Mouse (Mus musculus): Measurements from ENCODE around the gene Magt1. TPM values are rescaled to one million over a fixed set of nuclear protein-coding genes. Genes with fewer than 3 reads are reported as not detected.
A peak's percentile ranks its signal among the peaks of the same experiment; 100 is the strongest.
"Not testable (repeated sequence)": the region's sequence is repeated elsewhere in the genome, so short reads cannot be mapped to it uniquely, and the experiment has no call there.

Magt1 gene
- polyA plus RNA-seq, 1 experiment from 2014 or later: 74.3 TPM

DNA sequence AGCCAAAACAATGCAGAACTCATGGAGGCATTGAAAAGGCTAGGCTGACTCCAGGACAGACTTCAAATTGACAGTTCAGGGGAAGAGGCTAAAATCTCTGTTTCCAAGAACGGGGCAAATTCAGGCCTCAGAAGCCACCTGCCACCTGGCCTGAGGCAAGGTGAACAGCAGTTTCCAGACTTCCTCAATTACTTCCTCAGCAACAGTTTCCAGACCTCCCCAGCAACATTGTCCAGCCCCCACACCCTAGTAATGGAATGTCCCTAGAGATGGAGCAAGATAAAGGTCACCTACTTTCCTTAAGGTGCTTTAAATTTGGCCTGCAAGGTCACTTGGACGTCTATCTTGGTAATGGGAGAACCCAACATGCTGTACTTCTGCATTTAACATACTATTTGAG is 74.0 kb downstream of the Magt1 start:
- Histone ChIP-seq H3K9ac (no peak overlapping the region), H3K27ac (no peak overlapping the region), H3K4me1 (no peaks in the 10 kb centered on the region), H3K4me2 (no peak overlapping the region), H3K27me3 (replicated peaks) (no peaks in the 10 kb centered on the region), H3K9me3 (no peaks in the 10 kb centered on the region), H3K36me3 (no peaks in the 10 kb centered on the region), H3K4me3 (replicated peaks) (no peak overlapping the region)
- ATAC-seq (ENCODE audit: insufficient read depth, low FRiP score, low read depth): no peak
- WGBS: 70% methylated on average over 2 of the region's 2 CpGs

DNA sequence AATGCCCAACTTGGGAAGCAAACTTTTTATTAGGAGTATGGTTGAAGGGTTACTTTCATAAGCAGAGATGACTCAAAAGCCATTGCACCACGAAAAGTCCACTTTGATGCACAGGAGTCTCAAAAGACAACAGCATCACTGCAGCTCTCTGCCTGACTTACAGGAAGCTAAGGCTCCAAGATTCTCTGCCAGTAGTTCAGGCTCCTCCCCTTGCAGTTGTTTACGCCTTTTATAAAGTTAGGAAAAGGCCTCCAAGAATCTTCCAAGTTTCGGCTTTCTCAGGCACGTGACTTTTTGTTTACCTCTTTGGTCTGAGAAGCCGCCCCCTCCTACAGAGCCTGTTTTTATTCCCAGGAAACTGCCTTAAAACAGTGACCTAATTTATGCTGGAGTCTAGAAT is 77.4 kb downstream of the Magt1 start:
- H3K36me3 ChIP-seq: no peaks in the 10 kb centered on the region
- no peak for ATAC-seq (ENCODE audit: insufficient read depth, low FRiP score, low read depth)
- H3K4me1 ChIP-seq: no peaks in the 10 kb centered on the region

DNA sequence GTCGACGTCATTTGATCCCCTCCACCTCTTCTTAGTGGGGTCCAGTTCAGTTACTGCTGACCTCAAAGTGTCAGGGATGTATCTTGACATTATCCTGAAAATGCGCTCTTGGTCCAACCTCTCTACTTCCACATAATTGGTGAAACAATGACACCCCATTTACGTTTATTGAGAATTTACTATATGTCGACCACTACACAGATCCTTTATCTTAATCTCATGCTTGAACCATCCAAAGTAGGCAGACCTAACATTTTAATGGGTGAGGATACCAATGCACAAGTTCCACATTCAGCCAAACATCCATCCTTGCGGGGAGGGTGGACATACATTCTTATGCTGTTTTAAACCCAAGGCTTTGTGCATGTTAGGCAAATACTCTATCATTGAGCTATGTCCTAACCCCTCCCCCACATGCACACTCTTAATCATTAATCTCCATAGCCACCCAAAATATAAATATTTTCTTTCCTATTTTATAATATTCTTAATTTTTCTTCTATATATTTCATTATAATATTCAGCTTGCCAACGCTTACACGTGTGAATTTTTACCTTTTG is 82.1 kb downstream of the Magt1 start:
- no peaks in the 10 kb centered on the region for H3K36me3 ChIP-seq
- peak overlapping the region; percentile 60 for H3K4me3 ChIP-seq (replicated peaks)
- H3K4me1 ChIP-seq: no peaks in the 10 kb centered on the region
- ATAC-seq (ENCODE audit: insufficient read depth, low FRiP score, low read depth): peak; percentile 36; the same call in 1 of the 2 replicates
- H3K4me2 ChIP-seq: peak overlapping the region; percentile 45
- no peak overlapping the region for H3K27ac ChIP-seq
- no peaks in the 10 kb centered on the region for H3K9me3 ChIP-seq
- WGBS: 38% methylated on average over 8 of the region's 8 CpGs
- H3K27me3 ChIP-seq (replicated peaks): no peaks in the 10 kb centered on the region
- H3K9ac ChIP-seq: no peak overlapping the region

More for the DNA sequence above, 77.4 kb downstream of the Magt1 start:
- no peak overlapping the region for H3K27ac ChIP-seq
- H3K9ac ChIP-seq: no peak overlapping the region
- WGBS: 60% methylated on average over 5 of the region's 5 CpGs
- H3K4me3 ChIP-seq (replicated peaks): no peak overlapping the region
- H3K27me3 ChIP-seq (replicated peaks): no peaks in the 10 kb centered on the region
- no peak overlapping the region for H3K4me2 ChIP-seq
- H3K9me3 ChIP-seq: no peaks in the 10 kb centered on the region

DNA sequence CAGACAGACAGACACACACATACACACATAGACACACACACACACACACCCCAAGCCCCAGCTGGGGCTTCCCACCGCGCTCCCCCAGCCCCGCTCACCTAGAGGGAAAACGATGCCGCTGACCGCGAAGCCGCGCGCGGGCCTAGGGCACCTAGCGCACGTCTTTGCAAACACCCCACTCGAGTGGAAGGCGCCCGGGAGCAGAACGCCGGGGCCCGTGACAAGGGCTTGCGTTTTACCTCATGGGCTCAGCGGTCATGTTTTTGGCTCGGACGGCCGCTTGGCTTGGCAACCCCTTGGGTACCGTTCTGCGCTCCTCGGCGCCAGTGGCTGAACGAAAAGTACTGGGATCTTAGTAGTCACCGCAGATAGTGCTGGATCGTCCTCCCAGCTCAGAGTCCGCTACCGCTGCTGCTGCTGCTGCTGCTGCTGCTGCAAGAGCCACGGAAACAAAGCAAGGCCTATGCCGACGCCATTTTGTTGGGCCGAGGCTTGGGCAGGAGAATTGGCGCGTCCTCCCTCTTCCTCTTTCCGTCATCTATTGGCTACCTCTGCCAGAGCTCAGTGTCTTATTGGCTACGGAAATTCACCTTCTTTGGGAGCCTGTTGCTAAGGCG is 82.7 kb downstream of the Magt1 start, which contains the start of gene Atrx:
Atrx (minus strand) TSS at position 543 of the 617 bp plus-strand sequence.
- 22% methylated on average over 42 of the region's 42 CpGs for WGBS
- peak within 1 kb of the TSS; percentile 60 for H3K4me3 ChIP-seq (replicated peaks)
- H3K27me3 ChIP-seq (replicated peaks): no peaks in the 10 kb centered on the region
- peak; percentile 94 for ATAC-seq (ENCODE audit: insufficient read depth, low FRiP score, low read depth)
- H3K9me3 ChIP-seq: no peaks in the 10 kb centered on the region
- H3K9ac ChIP-seq: peak within 1 kb of the TSS; percentile 71
- no peaks in the 10 kb centered on the region for H3K36me3 ChIP-seq
- peak within 1 kb of the TSS; percentile 88 for H3K27ac ChIP-seq
- peak within 1 kb of the TSS; percentile 50 for H3K4me2 ChIP-seq
- H3K4me1 ChIP-seq: no peaks in the 10 kb centered on the region

DNA sequence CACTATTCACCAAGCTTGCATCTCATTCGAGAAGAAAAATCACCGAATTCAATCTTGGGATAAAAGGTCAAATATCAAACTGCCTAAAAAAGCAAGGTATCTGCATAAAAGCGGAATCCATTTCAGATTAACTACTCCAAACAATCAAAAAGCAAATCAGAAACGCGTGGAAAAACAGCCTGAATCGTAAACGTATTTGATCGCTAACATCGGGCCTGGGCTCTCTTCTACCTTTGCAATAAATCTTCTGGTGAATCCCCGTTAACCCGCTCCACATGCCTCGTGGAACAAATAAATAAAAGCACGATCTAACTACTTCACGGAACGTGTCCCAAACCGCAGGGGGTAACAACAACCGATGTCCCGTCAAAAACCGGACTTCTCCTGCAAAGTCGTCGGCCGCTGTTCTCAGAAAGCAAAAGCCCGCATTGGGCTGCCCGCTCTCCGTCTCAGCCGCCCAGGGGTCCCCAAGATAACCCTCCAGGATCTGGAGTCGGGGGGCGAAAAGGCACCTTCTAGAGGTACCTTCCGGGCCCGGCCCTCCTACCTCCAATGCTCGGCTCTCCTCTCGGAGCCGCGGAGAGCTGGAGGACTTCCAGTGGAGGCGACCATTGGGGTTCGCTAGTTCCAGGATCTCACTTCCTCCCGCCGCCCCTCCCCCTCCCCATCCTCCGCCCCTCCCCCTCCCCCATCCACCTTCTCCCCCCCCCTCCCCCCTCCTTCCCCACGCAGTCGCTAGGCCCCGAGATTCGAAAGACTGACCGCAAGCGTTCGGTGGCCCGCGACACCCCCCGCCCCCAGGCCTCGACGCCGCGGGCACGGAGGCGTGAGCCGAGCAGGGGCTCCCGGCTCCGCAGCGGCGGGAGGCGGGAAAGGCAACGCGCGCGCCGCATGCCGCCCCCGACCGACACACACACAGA is 83.5 kb downstream of the Magt1 start:
- 19% methylated on average over 35 of the region's 69 CpGs for WGBS
- H3K27ac ChIP-seq: peak overlapping the region; percentile 88
- peak overlapping the region; percentile 50 for H3K4me2 ChIP-seq
- no peaks in the 10 kb centered on the region for H3K4me1 ChIP-seq
- no peaks in the 10 kb centered on the region for H3K27me3 ChIP-seq (replicated peaks)
- 0 out of 2 replicates have a peak, but pooled peaks have one; percentile 3 for ATAC-seq (ENCODE audit: insufficient read depth, low FRiP score, low read depth)
- H3K9ac ChIP-seq: peak overlapping the region; percentile 71
- no peaks in the 10 kb centered on the region for H3K36me3 ChIP-seq
- H3K4me3 ChIP-seq (replicated peaks): peak overlapping the region; percentile 60
- no peaks in the 10 kb centered on the region for H3K9me3 ChIP-seq

DNA sequence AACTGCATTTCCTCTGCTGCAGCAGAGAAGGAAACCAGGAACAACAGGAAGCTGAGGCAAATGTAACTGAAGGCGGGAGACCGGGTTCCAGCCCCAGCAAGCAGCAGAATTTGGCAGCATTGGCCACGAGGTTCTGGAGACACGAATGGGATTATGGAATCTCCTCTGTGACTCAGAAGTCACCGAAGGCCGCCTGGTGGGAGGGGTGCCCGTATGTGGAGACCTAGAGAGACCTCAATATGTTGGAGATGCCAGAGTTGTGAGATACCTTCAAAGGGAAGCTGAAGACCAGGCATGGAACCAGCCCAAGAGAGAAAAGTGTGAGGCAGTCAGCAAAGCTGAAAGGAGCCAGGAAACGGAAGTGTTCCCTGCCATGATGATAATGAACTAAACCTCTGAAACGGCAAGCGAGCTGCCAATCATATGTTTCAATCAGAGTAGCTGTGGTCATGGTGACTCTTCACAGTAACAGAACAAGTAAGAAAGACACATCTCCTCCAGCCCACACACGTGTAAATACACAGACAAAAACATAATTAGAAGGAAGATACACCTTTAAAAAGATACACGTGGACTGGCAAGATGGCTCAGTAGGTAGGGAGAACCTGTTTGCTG is 85.5 kb downstream of the Magt1 start:
- H3K4me1 ChIP-seq: no peaks in the 10 kb centered on the region
- no peaks in the 10 kb centered on the region for H3K27me3 ChIP-seq (replicated peaks)
- no peak overlapping the region for H3K27ac ChIP-seq
- no peak overlapping the region for H3K4me3 ChIP-seq (replicated peaks)
- no peak for ATAC-seq (ENCODE audit: insufficient read depth, low FRiP score, low read depth)
- 67% methylated on average over 12 of the region's 12 CpGs for WGBS
- no peak overlapping the region for H3K9ac ChIP-seq
- H3K4me2 ChIP-seq: peak overlapping the region; percentile 23; the same call in 1 of the 2 replicates
- no peaks in the 10 kb centered on the region for H3K9me3 ChIP-seq
- H3K36me3 ChIP-seq: no peaks in the 10 kb centered on the region

DNA sequence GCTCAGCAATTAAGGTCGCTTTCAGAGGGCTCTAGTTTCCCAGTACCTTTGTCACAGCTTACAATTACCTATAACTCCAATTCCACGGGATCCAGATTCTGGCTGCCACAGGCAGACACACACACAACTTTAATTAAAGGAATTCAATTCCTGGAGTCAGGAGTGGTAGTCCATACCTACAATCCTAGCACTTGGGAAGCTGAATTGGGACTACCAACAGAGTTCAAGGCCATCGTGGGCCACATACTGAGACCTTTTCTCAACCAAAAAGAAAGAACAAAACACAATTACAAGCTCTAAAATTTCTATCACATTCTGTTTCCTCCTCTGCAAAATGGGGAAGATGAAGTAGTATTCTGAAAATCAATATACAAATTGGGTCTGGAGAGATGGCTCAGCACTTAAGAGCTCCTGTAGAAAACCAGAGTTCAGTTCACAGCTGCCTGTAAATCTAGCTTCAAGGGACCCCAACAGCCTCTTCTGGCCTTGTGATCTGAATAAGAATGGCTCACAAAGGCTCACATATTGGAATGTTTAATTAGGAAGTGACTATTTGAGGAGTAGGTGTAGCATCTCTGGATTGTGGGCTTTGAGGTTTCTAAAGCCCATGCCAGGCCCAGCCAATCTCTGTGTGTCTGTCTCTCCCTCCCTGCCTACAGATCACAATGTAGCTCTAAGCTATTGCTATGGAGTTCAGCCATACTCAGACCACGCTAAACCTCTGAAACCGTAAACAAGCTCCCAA is 87.2 kb downstream of the Magt1 start:
- no peak for ATAC-seq (ENCODE audit: insufficient read depth, low FRiP score, low read depth)
- no peak overlapping the region for H3K4me3 ChIP-seq (replicated peaks)
- H3K4me2 ChIP-seq: no peak overlapping the region
- no peaks in the 10 kb centered on the region for H3K27me3 ChIP-seq (replicated peaks)
- H3K9me3 ChIP-seq: no peaks in the 10 kb centered on the region
- H3K27ac ChIP-seq: no peak overlapping the region
- no peaks in the 10 kb centered on the region for H3K4me1 ChIP-seq
- 84% methylated on average over 5 of the region's 5 CpGs for WGBS
- no peaks in the 10 kb centered on the region for H3K36me3 ChIP-seq
- H3K9ac ChIP-seq: no peak overlapping the region

DNA sequence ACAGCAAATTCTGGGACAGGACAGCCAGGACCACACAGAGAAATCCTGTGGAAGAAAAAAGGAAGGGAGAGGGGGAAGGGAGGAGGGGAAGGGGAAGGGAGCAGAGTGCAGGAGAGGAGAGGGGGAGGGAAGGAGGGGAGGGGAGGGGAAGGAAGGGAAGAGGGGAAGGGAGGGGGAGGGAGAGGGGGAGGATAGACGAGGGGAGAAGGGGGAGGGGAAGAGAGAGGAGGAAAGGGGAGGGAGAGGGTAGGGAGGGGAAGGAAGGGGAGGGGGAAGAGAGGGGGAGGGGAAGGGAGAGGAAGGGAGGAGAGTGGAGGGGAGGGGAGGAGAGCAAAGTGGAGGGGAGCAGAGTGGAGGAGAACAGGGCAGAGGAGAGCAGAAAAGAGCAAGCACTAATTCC is 87.8 kb downstream of the Magt1 start:
- no peak overlapping the region for H3K4me3 ChIP-seq (replicated peaks)
- no peaks in the 10 kb centered on the region for H3K9me3 ChIP-seq
- H3K9ac ChIP-seq: no peak overlapping the region
- no peak overlapping the region for H3K4me2 ChIP-seq
- no peak overlapping the region for H3K27ac ChIP-seq
- H3K36me3 ChIP-seq: no peaks in the 10 kb centered on the region
- H3K4me1 ChIP-seq: no peaks in the 10 kb centered on the region
- no peak for ATAC-seq (ENCODE audit: insufficient read depth, low FRiP score, low read depth)
- 83% methylated on average over 1 of the region's 1 CpGs for WGBS
- no peaks in the 10 kb centered on the region for H3K27me3 ChIP-seq (replicated peaks)

DNA sequence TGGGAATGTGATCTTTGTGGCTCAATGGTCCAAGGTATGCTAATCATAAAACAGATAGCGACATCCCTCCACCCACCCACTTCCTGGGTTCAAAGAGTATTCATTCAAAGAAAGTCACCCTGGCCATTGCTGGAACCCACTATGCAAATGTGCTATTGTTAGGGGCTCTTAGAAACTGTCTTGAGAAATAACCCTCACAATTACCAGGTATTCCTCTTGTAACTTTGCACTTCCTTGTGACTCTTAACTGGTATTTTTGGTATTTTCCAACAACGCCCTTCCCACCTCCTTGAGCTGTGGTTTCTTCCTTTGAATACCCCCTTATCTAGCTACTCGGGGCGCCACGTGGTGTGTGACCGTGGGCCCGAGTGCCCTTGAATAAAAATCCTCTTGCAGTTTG is 88.7 kb downstream of the Magt1 start:
- 83% methylated on average over 7 of the region's 7 CpGs for WGBS
- not testable (repeated sequence) for H3K27ac ChIP-seq; H3K4me2 ChIP-seq; H3K9me3 ChIP-seq; H3K4me3 ChIP-seq (replicated peaks); H3K9ac ChIP-seq; ATAC-seq (ENCODE audit: insufficient read depth, low FRiP score, low read depth); H3K4me1 ChIP-seq; H3K36me3 ChIP-seq; H3K27me3 ChIP-seq (replicated peaks)

DNA sequence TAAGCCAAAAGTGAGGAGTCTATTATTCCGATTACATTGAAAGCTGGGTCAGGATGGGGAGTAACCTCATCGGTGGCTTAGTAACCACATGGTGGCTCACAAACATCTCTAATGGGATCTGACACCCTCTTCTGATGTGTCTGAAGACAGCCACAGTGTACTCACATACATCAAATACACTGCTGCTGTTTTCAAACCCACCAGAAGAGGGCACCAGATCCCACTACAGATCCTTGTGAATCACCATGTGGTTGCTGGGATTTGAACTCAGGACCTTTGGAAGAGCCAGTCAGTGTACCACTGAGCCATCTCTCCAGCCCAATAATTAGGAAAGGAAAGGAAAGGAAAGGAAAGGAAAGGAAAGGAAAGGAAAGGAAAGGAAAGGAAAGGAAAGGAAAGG is 90.3 kb downstream of the Magt1 start:
- 86% methylated on average over 2 of the region's 2 CpGs for WGBS
- Histone ChIP-seq H3K4me1 (no peaks in the 10 kb centered on the region), H3K27ac (no peak overlapping the region), H3K4me3 (replicated peaks) (no peak overlapping the region), H3K27me3 (replicated peaks) (no peaks in the 10 kb centered on the region), H3K9me3 (no peaks in the 10 kb centered on the region), H3K9ac (no peak overlapping the region), H3K36me3 (no peaks in the 10 kb centered on the region), H3K4me2 (no peak overlapping the region)
- ATAC-seq (ENCODE audit: insufficient read depth, low FRiP score, low read depth): no peak
